Mouse (Mus musculus) left cerebral cortex, postnatal 4 days (tissue): ENCODE data around the gene Hist1h4b. TPM values are rescaled to one million over a fixed set of nuclear protein-coding genes. Genes with fewer than 3 reads are reported as not detected.
A peak's percentile ranks its signal among the peaks of the same experiment; 100 is the strongest.
"Not testable (repeated sequence)": the region's sequence is repeated elsewhere in the genome, so short reads cannot be mapped to it uniquely, and the experiment has no call there.

Source experiments
- DNase-seq: peaks from one replicate; pipeline ENCODE4 v3.0.0-alpha.2; 2022
- intact Hi-C: fragments of 180-260 bp; cut with DNase I; formaldehyde crosslinking; loops from one replicate; pipeline ENCODE4 v1.15.1; 2025
- total RNA-seq, 2 experiments: library from RNA; stranded (reverse); gene quantifications; 2 replicates each; pipeline ENCODE4 v1.2.3; 2021

Gene Hist1h4b
- total RNA-seq, 2 experiments from 2014 or later = 139 to 151 TPM

GRCm38 (mm10) chr13:23752742-23753172 is 4.1 kb upstream of the Hist1h4b start:
- DNase-seq = no peak
- intact Hi-C loops = loop anchor here (10.0 kb wide), 1 partner anchor 188 kb away; the partner anchor contains the start of gene Hist1h3e

DNA sequence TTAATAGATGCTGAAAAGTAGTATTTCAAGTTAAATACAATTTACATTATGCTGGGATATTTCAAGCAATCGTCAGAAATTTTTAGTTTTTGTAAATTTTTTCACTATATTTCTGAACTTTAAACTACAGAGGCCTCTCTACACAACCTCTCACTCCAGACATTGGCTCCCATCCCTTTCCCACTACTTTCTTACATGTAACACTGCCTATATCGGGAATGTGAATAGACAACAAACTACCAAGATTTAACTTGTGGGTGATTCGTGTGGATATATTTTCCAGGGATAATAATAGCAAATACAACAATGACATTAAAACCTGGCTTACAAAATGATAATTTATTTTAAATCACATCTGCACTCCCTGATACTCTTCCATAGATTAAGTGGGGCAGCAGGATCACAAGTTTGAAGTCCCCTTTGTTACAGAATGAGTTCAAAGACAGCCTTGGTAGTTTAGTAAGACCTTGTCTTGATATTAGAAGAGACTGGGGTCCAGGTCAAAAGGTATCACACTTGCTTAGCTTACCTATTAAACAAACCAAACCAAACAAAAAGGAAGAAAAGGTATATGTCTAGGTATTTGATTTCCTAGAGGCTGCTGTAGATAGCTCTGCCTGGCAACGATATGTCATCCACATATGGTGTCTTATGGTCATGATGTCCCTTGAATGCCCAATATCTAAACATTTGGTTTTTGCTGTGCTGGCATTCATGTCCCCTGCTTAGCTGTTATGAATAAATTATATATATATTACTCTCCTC is 3.3 kb upstream of the Hist1h4b start:
- no peak for DNase-seq
- intact Hi-C loops = loop anchor here (10.0 kb wide), 1 partner anchor 189 kb away; the partner anchor contains the start of gene Hist1h3e

- DNase-seq = no peak
- intact Hi-C loops = loop anchor here (10.0 kb wide), 1 partner anchor 190 kb away; the partner anchor contains the start of gene Hist1h3e
These were observed 1.8 kb upstream of the Hist1h4b start for GRCm38 (mm10) chr13:23755000-23755399.

- intact Hi-C loops = loop anchor here (10.0 kb wide), 1 partner anchor 192 kb away; the partner anchor contains the start of gene Hist1h3e
These were observed 479 bp downstream of the Hist1h4b start for GRCm38 (mm10) chr13:23757211-23757773.

GRCm38 (mm10) chr13:23757921-23758320 is 1.1 kb downstream of the Hist1h4b start:
- DNase-seq = no peak
- intact Hi-C loops = loop anchor here (10.0 kb wide), 1 partner anchor 193 kb away; the partner anchor contains the start of gene Hist1h3e

More at GRCm38 (mm10) chr13:23757211-23757773, 479 bp downstream of the Hist1h4b start:
- DNase-seq = no peak

DNA sequence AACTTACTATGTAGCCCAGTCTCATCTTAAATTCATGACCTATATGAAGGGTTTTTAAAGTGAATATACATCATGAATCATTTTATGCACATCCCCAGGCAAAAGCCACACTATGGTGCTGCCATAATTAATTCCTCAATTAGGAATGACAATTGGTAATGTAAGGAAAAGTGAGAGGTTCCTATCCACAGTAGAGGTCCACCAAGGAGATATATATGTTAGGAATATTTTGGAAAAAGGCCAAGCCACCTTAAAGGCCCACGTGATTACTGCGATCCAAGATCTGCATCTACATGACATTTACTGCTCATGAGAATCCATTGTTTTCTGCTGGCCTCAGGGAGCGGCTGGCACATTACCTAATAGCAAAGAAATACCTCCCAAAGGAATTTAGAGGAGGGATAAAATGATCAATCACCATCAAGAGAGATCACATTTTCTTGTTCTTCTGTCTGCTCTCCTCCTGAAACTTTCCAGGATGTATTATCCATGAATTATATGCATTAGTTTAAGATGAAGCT is 2.5 kb downstream of the Hist1h4b start:
- intact Hi-C loops = loop anchor here (10.0 kb wide), 1 partner anchor 195 kb away; the partner anchor contains the start of gene Hist1h3e

GRCm38 (mm10) chr13:23759916-23760239 is 3.1 kb downstream of the Hist1h4b start:
- DNase-seq = no peak

More for the DNA sequence above, 2.5 kb downstream of the Hist1h4b start:
- no peak for DNase-seq

DNA sequence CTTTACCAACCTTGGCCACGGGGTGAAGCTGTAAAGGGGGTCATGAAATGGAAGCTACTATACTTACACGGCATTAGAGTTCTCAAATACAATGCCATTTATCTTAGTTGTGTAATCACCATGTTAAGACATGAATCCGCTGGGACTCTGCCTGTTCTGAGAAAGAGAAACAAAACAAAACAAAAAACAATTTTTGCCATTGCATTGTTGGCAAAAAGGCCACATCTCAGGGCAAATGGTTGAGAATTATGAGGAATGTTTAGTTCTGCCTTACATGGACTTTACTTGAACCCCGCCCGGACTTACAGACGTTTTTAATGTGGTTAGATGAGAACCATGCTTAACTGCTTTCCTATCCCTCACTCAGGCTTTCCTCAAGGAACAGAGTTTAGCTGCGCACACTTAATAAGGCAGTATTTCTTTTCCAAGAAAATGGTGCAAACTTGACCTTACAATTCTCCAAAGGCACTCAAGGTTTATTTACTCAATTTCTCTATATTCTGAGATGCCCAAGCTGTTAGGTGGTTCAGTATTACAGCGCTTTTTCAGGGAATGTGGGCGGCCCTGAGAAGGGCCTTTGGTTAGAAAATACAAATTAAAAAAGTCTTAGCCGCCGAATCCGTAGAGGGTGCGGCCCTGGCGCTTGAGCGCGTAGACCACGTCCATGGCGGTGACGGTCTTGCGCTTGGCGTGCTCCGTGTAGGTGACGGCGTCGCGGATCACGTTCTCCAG is 3.6 kb downstream of the Hist1h4b start:
- intact Hi-C loops = no loop called here
- DNase-seq = peak; percentile 48

More at GRCm38 (mm10) chr13:23759916-23760239, 3.1 kb downstream of the Hist1h4b start:
- intact Hi-C loops = loop anchor here (10.0 kb wide), 1 partner anchor 195 kb away; the partner anchor contains the start of gene Hist1h3e

DNA sequence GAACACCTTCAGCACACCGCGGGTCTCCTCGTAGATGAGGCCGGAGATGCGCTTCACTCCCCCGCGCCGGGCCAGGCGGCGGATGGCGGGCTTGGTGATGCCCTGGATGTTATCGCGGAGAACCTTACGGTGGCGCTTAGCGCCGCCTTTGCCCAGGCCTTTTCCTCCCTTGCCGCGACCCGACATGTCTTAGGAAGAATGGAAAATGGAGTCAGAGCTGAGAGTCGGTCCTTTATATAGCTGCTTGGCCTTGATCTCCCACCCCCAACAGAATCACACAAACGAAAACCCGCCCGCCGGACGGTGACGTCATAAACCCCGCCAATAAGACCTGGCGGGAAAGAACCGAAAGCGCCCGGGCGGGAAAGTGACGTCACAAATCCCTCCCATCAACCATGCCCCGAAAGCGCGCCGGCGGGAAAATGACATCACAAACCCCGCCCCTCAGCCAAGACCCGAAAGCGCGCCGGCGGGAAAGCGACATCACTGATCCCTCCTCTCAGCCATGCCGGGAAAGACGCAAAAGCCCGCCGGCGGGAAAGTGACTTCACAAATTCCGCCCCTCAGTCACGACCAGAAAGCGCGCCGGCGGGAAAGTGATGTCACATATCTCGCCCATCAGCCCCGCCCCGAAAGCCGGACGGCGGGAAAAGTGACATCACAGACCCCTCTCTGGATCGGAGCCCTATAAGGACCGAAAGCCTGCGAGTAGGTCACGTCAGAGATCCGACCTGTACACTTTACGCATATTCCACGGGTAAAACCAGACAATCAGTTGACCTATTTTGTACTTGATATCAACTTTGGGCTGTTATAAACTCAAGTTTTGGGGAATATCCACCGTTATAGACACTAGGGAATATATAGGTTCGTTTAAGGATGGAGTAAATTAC is 4.4 kb downstream of the Hist1h4b start, which contains the start of gene Hist1h4a:
TSS of gene Hist1h4a (minus strand) at position 259 of the 893 bp plus-strand sequence.
- intact Hi-C loops = no loop called here
- peak; percentile 100 for DNase-seq

DNA sequence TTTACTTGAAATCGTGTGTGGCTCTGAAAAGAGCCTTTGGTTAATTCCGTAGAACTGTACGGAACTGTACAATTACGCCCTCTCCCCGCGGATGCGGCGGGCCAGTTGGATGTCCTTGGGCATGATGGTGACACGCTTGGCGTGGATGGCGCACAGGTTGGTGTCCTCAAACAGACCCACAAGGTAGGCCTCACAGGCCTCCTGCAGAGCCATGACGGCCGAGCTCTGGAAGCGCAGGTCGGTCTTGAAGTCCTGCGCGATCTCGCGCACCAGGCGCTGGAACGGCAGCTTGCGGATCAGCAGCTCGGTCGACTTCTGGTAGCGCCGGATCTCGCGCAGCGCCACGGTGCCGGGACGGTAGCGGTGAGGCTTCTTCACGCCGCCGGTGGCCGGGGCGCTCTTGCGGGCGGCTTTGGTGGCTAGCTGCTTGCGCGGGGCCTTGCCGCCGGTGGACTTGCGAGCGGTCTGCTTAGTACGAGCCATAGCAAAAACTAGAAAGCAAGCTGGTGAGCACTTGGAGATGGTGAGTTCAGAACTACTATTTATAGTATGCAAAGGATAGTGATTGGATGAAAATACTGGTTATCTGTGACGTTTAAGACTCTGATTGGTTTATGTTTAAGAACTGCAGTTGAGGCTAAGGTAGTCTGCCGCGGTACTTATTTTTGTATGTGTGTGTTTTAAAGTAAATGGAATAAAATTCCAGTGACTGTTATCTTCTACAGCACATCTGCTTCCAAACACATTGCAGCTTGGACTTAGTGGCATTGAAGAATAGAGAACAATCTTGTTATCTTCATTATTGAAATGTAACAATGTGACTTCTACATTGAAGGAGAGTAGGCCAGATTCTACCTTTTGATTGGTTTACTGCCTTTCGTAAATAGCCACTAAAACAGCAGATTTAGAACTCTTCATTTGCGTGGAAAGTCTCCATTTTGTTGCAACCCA is 5.3 kb downstream of the Hist1h4b start, which contains the start of gene Hist1h3a:
TSS of gene Hist1h3a (minus strand) at position 516 of the 951 bp plus-strand sequence.
- peak; percentile 54 for DNase-seq
- intact Hi-C loops = not testable (repeated sequence)

GRCm38 (mm10) chr13:23763242-23763585 is 6.4 kb downstream of the Hist1h4b start:
- intact Hi-C loops = no loop called here
- no peak for DNase-seq

GRCm38 (mm10) chr13:23763586-23764323 is 6.9 kb downstream of the Hist1h4b start, which contains the start of gene Hist1h1a:
Hist1h1a (plus strand) TSS chr13:23763666.
- intact Hi-C loops = no loop called here
- peak; percentile 86 for DNase-seq

- intact Hi-C loops = no loop called here
- DNase-seq = no peak
These were observed 7.7 kb downstream of the Hist1h4b start for GRCm38 (mm10) chr13:23764324-23765171.

- intact Hi-C loops = no loop called here
- DNase-seq = no peak
These were observed 8.3 kb downstream of the Hist1h4b start for GRCm38 (mm10) chr13:23765172-23765513.

DNA sequence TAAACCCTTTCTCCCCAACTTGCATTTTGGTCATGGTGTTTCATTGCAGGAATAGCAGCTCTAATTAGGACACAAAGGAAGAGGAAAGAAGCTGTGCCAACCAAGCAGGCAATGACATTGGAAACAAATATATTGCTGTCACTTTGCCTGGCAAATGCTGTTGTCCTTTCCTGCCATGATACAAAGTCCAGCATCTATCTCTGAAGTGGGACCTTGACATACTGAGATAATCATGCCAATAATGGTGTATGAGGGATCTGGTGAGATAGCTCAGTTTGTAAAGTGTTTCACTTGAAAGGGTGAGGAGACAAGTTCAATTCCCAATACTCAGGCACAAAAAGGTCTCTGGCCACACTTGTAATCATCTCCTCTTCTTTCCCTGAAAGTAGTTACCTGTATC is 10.0 kb downstream of the Hist1h4b start:
- DNase-seq = no peak
- intact Hi-C loops = no loop called here

GRCm38 (mm10) chr13:23768834-23769397 is 12.1 kb downstream of the Hist1h4b start:
- no peak for DNase-seq
- intact Hi-C loops = no loop called here
